In the genomic region with DNA sequence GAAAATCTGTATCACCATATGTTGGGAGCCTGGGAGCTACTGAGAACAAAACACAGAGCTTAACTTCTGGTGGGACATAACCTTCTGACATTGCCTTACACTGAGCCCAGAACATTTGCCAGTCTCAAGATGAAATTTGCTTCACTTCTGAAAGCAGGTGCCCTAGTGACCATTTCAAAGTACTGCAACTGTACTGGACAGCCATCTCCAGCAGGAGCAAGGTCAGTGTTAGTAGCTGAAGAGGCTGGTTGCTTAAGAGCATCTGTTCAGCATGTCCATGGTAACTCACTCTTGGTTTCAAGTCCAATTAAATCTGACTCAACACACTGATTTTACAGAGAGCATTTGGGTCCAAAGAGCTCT, we compare ENCODE assay signal across 11 mouse cellular contexts. TPM values are rescaled to one million over a fixed set of nuclear protein-coding genes. Genes with fewer than 3 reads are reported as not detected.
DNase-seq lines count a peak whose midpoint lies in the region; ATAC-seq and TF ChIP-seq lines count a peak whose summit lies in the region.
"Had no signal": no experiment of that assay in that cellular context is flagged by ENCODE, and none has a peak within 500 bp of the region (broad histone marks: within the 10 kb centered on the region; RNA-seq: fewer than 3 reads in every experiment).

No protein-coding gene starts in this region.

- no peak overlapping the region for H3K4me2 ChIP-seq in forebrain, postnatal 0 days (ENCODE audit: low read depth)
- no peak overlapping the region for H3K4me2 ChIP-seq in forebrain, embryonic 16.5 days (ENCODE audit: low read length)
- H3K4me2 ChIP-seq in lung, embryonic 16.5 days (ENCODE audit: low read depth, low read length): no peak overlapping the region
- H3K4me2 ChIP-seq: forebrain, embryonic 12.5 days had no signal

- no peak for DNase-seq in forebrain, postnatal 0 days
- no peak for DNase-seq in lung, postnatal 14 days
- DNase-seq in brain, embryonic 14.5 days (ENCODE audit: low read depth): no peak
- peak; percentile 45 for DNase-seq in retina, embryonic 14.5 days (ENCODE audit: low spot score)
- no peak for DNase-seq in urinary bladder, postnatal 14 days (ENCODE audit: low spot score)
- DNase-seq in cerebellum, postnatal 10 days: no peak
- DNase-seq: cerebellum, adult 11-12 months had no signal

- no peak overlapping the region for H3K27ac ChIP-seq in forebrain, postnatal 0 days (ENCODE audit: low read depth, low read length)
- no peak overlapping the region for H3K27ac ChIP-seq in forebrain, embryonic 16.5 days (ENCODE audit: low read length)
- H3K27ac ChIP-seq in lung, embryonic 16.5 days (ENCODE audit: low read length): no peak overlapping the region
- H3K27ac ChIP-seq: forebrain, embryonic 12.5 days; midbrain, embryonic 10.5 days had no signal

- H3K9ac ChIP-seq in forebrain, postnatal 0 days: no peak overlapping the region
- no peak overlapping the region for H3K9ac ChIP-seq in forebrain, embryonic 16.5 days (replicated peaks; ENCODE audit: low read depth, low read length)
- no peak overlapping the region for H3K9ac ChIP-seq in lung, embryonic 16.5 days (ENCODE audit: low read length)
- H3K9ac ChIP-seq: forebrain, embryonic 12.5 days had no signal

- no peaks in the 10 kb centered on the region for H3K9me3 ChIP-seq in forebrain, postnatal 0 days (ENCODE audit: low read length)
- no peaks in the 10 kb centered on the region for H3K9me3 ChIP-seq in forebrain, embryonic 16.5 days (ENCODE audit: control insufficient read depth, low read length)
- H3K9me3 ChIP-seq in lung, embryonic 16.5 days (ENCODE audit: control insufficient read depth, low read length): no peaks in the 10 kb centered on the region
- H3K9me3 ChIP-seq: forebrain, embryonic 12.5 days; midbrain, embryonic 10.5 days had no signal

- TF ChIP-seq POLR2A in brain, embryonic 14.5 days (IDR thresholded peaks at IDR 0.05; ENCODE audit: borderline replicate concordance, extremely low read depth, insufficient read depth, insufficient read length, poor library complexity, severe bottlenecking): no peak

- H3K4me3 ChIP-seq in forebrain, postnatal 0 days (ENCODE audit: low read depth, low read length): no peak overlapping the region
- no peak overlapping the region for H3K4me3 ChIP-seq in forebrain, embryonic 16.5 days (replicated peaks; ENCODE audit: low read length)
- H3K4me3 ChIP-seq in lung, embryonic 16.5 days (ENCODE audit: low read length): no peak overlapping the region
- H3K4me3 ChIP-seq: forebrain, embryonic 12.5 days; midbrain, embryonic 10.5 days had no signal

- peak; percentile 56 for TF ChIP-seq CTCF in forebrain, postnatal 0 days (IDR thresholded peaks at IDR 0.05; ENCODE audit: low read depth)
- TF ChIP-seq CTCF in brain, embryonic 14.5 days (IDR thresholded peaks at IDR 0.05; ENCODE audit: borderline replicate concordance, extremely low read depth, insufficient read depth, insufficient read length): peak; percentile 52; the same call in 1 of the 2 replicates

- no peaks in the 10 kb centered on the region for H3K4me1 ChIP-seq in forebrain, postnatal 0 days (ENCODE audit: insufficient read depth)
- no peaks in the 10 kb centered on the region for H3K4me1 ChIP-seq in forebrain, embryonic 16.5 days (replicated peaks; ENCODE audit: control insufficient read depth, insufficient read depth, low read length)
- no peaks in the 10 kb centered on the region for H3K4me1 ChIP-seq in lung, embryonic 16.5 days (replicated peaks; ENCODE audit: control insufficient read depth, insufficient read depth, low read length)
- H3K4me1 ChIP-seq: forebrain, embryonic 12.5 days; midbrain, embryonic 10.5 days had no signal

- H3K36me3 ChIP-seq in forebrain, postnatal 0 days (ENCODE audit: insufficient read depth): no peaks in the 10 kb centered on the region
- H3K36me3 ChIP-seq in forebrain, embryonic 16.5 days (ENCODE audit: control insufficient read depth, insufficient read depth): no peaks in the 10 kb centered on the region
- no peaks in the 10 kb centered on the region for H3K36me3 ChIP-seq in lung, embryonic 16.5 days (ENCODE audit: control insufficient read depth, insufficient read depth, low read length)
- H3K36me3 ChIP-seq: forebrain, embryonic 12.5 days; midbrain, embryonic 10.5 days had no signal

- H3K27me3 ChIP-seq in forebrain, postnatal 0 days (ENCODE audit: insufficient read depth, low read length): no peaks in the 10 kb centered on the region
- peaks cover 9% of the 10 kb centered on the region for H3K27me3 ChIP-seq in forebrain, embryonic 16.5 days (replicated peaks; ENCODE audit: control insufficient read depth, insufficient read depth, low read length)
- no peaks in the 10 kb centered on the region for H3K27me3 ChIP-seq in lung, embryonic 16.5 days (ENCODE audit: control insufficient read depth, insufficient read depth, low read depth, low read length)

- no peak for ATAC-seq in forebrain, postnatal 0 days
- ATAC-seq in forebrain, embryonic 16.5 days: no peak; the same call in 1 of the 2 replicates
- ATAC-seq in lung, embryonic 16.5 days (ENCODE audit: low read depth): 0 out of 2 replicates have a peak, but pooled peaks have one; percentile 23

RNA-seq across cellular contexts. Expression of a gene that starts 16.8 kb away (rescaled TPM):
- total RNA-seq in forebrain, postnatal 0 days (2014; rRNA removed): 2.1 and 4.7 TPM in 2 replicates
- polyA plus RNA-seq in forebrain, postnatal 0 days (2015; fragmentation: Nextera tagmentation; extraction: Ambion mirVana): 2.7 and 4.2 TPM in 2 replicates
- 9.0 and 9.6 TPM in 2 replicates for polyA plus RNA-seq in forebrain, embryonic 16.5 days (2015; fragmentation: Nextera tagmentation; extraction: Ambion mirVana)
- 47.2 and 54.6 TPM in 2 replicates for polyA plus RNA-seq in lung, embryonic 16.5 days (2015; fragmentation: Nextera tagmentation; extraction: Ambion mirVana)
- 5.6 and 6.9 TPM in 2 replicates for polyA plus RNA-seq in brain, embryonic 14.5 days (2012; rRNA removed)
